Mouse (Mus musculus) embryonic facial prominence, embryonic 15.5 days (tissue): Measurements from ENCODE around the gene H6pd. TPM values are rescaled to one million over a fixed set of nuclear protein-coding genes. Genes with fewer than 3 reads are reported as not detected.

Source experiments
- ATAC-seq: fragments of 200-750 bp; cut with Nextera tagmentation; 2 replicates; pipeline ENCODE4 v1.8.0; 2017; ENCODE audit warnings: low read depth, moderate TSS enrichment; ENCODE audit not compliant: insufficient number of reproducible peaks, low FRiP score, low TSS enrichment
- H3K27ac ChIP-seq: fragments of 300-500 bp; sonication (generic); replicated peaks from 2 replicates; pipeline ENCODE4 v1.5.1; 2015; ENCODE audit warnings: mild to moderate bottlenecking, inconsistent platforms
- H3K27me3 ChIP-seq: fragments of 300-500 bp; sonication (generic); 2 replicates; pipeline ENCODE4 v1.6.1; 2015; ENCODE audit warnings: inconsistent platforms
- H3K36me3 ChIP-seq: fragments of 300-500 bp; sonication (generic); 2 replicates; pipeline ENCODE4 v1.6.1; 2015; ENCODE audit warnings: mild to moderate bottlenecking, inconsistent platforms
- H3K4me1 ChIP-seq: fragments of 300-500 bp; sonication (generic); 2 replicates; pipeline ENCODE4 v1.6.1; 2015; ENCODE audit warnings: inconsistent platforms
- H3K4me2 ChIP-seq: fragments of 300-500 bp; sonication (generic); replicated peaks from 2 replicates; pipeline ENCODE4 v1.6.1; 2015; ENCODE audit warnings: mild to moderate bottlenecking, inconsistent platforms
- H3K4me3 ChIP-seq: fragments of 300-500 bp; sonication (generic); replicated peaks from 2 replicates; pipeline ENCODE4 v1.5.1; 2015; ENCODE audit warnings: mild to moderate bottlenecking, inconsistent platforms
- H3K9ac ChIP-seq: fragments of 300-500 bp; sonication (generic); 2 replicates; pipeline ENCODE4 v1.6.1; 2015; ENCODE audit warnings: inconsistent platforms
- H3K9me3 ChIP-seq: fragments of 300-500 bp; sonication (generic); replicated peaks from 2 replicates; pipeline ENCODE4 v1.6.1; 2016; ENCODE audit warnings: inconsistent platforms
- whole genome bisulfite sequencing: fragments of 180-500 bp; shearing (Covaris S2); methylation state at CpG from one replicate; pipeline ENCODE4 v1.1.7; 2015; 5-methylcytosine and 5-hydroxymethylcytosine counted together
- polyA plus RNA-seq: library from polyadenylated mRNA; unstranded; fragments of >200 nt; fragmentation: Nextera tagmentation; extraction: Ambion mirVana; gene quantifications from 2 replicates; pipeline ENCODE4 v1.2.1, GENCODE M21; 2015

Gene H6pd
- polyA plus RNA-seq, 1 experiment from 2014 or later, result 12.1 TPM

DNA sequence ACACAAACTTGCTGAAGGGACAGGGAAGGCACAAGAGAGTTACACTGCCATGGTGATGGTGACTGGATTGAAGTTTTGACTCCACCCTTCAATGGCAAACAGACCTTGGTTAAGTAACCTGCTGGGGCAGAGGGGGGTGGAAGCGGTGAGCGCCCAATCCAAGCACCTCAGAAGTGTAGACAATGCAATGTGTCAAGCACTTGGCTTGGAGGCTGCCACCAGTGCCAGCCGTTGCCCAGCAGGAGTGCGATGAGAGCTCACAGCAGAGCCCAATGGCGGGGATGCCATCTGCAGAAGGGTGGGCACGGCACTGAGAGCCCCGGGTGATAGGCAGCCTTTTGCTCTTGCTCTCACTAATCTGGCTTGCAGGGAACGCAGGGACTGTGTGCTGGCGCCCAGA, 56.6 kb downstream of the H6pd start:
- no peak overlapping the region for H3K4me3 ChIP-seq
- no peaks in the 10 kb centered on the region for H3K36me3 ChIP-seq
- H3K9me3 ChIP-seq, result no peaks in the 10 kb centered on the region
- no peak for ATAC-seq
- H3K9ac ChIP-seq, result no peak overlapping the region
- peaks cover 50% of the 10 kb centered on the region for H3K4me1 ChIP-seq
- WGBS, result 87% methylated on average over 9 of the region's 9 CpGs
- H3K27me3 ChIP-seq, result peaks cover 8% of the 10 kb centered on the region
- no peak overlapping the region for H3K4me2 ChIP-seq
- no peak overlapping the region for H3K27ac ChIP-seq

DNA sequence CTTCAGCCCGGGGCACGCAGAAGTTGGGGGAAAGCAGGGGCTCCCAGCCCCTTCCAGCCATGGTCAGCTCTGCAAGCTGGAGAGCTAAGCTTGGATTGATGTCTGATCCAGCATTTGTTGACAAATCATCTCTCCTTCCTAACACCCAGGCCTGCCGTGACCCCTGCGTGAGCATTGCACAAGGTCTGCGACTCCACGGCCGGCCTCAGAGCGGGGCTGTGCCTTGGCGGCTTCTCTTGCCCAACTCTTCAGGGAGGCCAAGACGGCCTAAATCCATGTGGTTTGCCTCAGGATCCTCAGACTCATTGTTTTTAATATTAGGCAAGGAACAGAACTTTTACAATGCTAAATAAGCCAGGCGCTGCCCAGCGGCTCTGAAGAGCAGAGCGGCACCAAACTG, 57.6 kb downstream of the H6pd start:
- no peak overlapping the region for H3K27ac ChIP-seq
- no peak overlapping the region for H3K4me2 ChIP-seq
- no peak overlapping the region for H3K4me3 ChIP-seq
- no peak overlapping the region for H3K9ac ChIP-seq
- no peaks in the 10 kb centered on the region for H3K9me3 ChIP-seq
- H3K27me3 ChIP-seq, result peaks cover 3% of the 10 kb centered on the region
- ATAC-seq, result no peak
- WGBS, result 82% methylated on average over 13 of the region's 13 CpGs
- H3K36me3 ChIP-seq, result no peaks in the 10 kb centered on the region
- H3K4me1 ChIP-seq, result peaks cover 57% of the 10 kb centered on the region

DNA sequence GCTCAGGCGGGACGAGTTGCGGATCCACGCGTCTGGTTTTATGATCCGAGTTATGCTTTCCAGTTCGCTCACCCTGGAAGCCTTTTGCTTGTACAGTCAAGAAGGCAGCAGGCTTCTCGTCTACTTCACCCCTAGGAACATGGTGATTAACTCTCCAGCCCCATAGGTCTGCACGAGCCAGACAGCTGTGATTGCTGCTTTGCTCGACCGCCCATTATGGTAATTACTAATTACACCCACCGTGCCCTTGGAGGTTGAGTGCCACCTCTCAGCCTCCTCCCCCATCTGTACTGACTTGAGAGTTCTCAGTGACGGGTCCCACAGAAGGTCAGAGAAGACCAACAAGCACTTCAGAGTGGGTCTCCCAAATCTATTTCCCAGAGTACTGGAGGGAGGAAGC, 59.1 kb downstream of the H6pd start:
- no peak overlapping the region for H3K4me3 ChIP-seq
- ATAC-seq, result no peak
- H3K9me3 ChIP-seq, result no peaks in the 10 kb centered on the region
- H3K27ac ChIP-seq, result no peak overlapping the region
- no peak overlapping the region for H3K4me2 ChIP-seq
- no peaks in the 10 kb centered on the region for H3K36me3 ChIP-seq
- 60% methylated on average over 13 of the region's 13 CpGs for WGBS
- peaks cover 67% of the 10 kb centered on the region for H3K4me1 ChIP-seq
- H3K27me3 ChIP-seq, result no peaks in the 10 kb centered on the region; the same call in 1 of the 2 replicates
- no peak overlapping the region for H3K9ac ChIP-seq

DNA sequence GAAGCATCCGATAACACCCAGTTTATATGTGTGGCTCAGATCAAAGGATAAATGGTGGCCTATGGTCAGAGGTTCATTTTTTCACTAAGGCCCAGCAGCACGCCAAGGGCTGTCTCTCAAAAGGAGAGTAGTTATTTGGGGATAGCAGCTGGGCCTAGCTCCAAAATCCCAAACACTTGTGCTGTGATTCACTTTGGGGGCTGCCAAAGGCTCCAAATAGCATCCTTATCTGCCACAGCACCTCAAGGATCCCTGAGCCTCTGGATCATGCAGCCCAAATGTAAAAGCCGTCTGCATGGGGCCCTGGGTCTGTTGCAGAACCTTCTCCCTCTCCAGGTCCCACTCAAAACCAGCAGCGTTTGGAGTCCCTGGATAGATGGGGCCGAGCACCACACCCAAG, 60.7 kb downstream of the H6pd start:
- WGBS, result 65% methylated on average over 5 of the region's 5 CpGs
- Histone ChIP-seq H3K27me3 (no peaks in the 10 kb centered on the region; the same call in 1 of the 2 replicates), H3K9ac (no peak overlapping the region), H3K4me3 (no peak overlapping the region), H3K27ac (no peak overlapping the region), H3K4me2 (no peak overlapping the region), H3K9me3 (no peaks in the 10 kb centered on the region), H3K4me1 (peaks cover 76% of the 10 kb centered on the region), H3K36me3 (no peaks in the 10 kb centered on the region)
- no peak for ATAC-seq

DNA sequence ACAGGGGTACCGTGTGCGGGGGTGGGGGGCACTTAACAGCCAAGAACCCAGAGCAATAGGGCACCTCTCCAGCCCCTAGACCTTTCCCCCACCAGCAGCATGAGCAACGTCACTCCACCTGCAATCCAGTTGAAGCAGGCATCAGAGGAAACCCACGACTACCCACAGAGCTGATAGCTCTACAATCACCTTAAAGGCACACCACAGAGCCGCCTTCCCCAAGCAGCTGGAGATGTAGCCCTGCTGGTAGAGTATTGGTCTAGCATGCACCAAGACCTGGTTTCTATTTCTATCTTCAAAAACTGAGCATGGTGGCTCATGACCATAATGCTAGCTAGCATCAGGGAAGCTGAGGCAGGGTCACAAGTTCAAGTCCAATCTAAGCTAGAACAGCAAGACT, 61.4 kb downstream of the H6pd start:
- Histone ChIP-seq H3K4me3 (no peak overlapping the region), H3K36me3 (no peaks in the 10 kb centered on the region), H3K27me3 (no peaks in the 10 kb centered on the region; the same call in 1 of the 2 replicates), H3K27ac (no peak overlapping the region), H3K9ac (no peak overlapping the region), H3K4me1 (peaks cover 73% of the 10 kb centered on the region), H3K9me3 (no peaks in the 10 kb centered on the region), H3K4me2 (no peak overlapping the region)
- no peak for ATAC-seq
- 86% methylated on average over 5 of the region's 5 CpGs for WGBS

DNA sequence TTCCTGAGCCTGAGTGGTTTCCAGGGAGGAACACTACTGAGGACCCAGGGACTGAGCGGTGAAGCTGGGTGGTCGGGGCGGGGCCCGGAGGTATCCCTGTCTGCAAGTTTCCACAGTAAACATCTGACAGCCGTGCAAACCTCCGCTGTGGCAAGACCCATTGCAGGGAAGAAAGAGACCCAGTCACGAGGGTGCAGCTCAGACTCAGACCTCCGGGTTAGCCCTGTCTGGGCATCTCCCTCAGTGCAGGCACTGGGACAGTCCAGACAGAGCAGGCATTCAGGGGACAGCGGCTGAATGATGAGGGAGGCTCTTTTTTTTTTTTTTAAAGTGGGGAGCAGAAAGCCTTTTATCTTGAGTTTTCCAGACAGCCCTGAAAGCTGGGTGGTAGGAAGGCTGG, 63.6 kb downstream of the H6pd start:
- H3K9ac ChIP-seq, result no peak overlapping the region
- H3K4me3 ChIP-seq, result no peak overlapping the region
- H3K27me3 ChIP-seq, result no peaks in the 10 kb centered on the region
- no peak overlapping the region for H3K4me2 ChIP-seq
- peaks cover 78% of the 10 kb centered on the region for H3K4me1 ChIP-seq
- 0 out of 2 replicates have a peak, but pooled peaks have one; percentile 21 for ATAC-seq
- no peaks in the 10 kb centered on the region for H3K36me3 ChIP-seq
- WGBS, result 32% methylated on average over 9 of the region's 9 CpGs
- no peak overlapping the region for H3K27ac ChIP-seq
- H3K9me3 ChIP-seq, result no peaks in the 10 kb centered on the region

DNA sequence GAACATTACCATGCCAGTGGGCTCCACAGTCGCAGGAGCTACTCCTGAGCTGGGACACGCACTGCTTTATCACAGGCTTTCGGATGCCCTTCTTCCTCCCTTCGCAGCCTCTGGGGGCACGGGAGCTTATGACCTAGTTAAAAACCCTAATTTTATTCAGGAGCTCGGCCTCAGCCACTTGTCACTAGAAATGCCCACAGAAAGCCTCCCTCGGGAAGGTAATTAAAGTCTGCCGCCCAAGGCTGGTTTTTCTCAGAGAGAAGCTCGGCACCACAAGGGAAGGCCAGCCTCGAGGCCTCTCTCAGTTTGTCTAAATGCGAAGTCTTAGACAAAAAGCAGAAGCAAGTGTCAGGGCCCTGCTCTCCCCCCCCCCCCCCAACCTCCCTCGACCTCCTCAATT, 64.6 kb downstream of the H6pd start:
- peaks cover 77% of the 10 kb centered on the region for H3K4me1 ChIP-seq
- no peaks in the 10 kb centered on the region for H3K36me3 ChIP-seq
- ATAC-seq, result no peak
- no peak overlapping the region for H3K27ac ChIP-seq
- no peak overlapping the region for H3K4me2 ChIP-seq
- no peak overlapping the region for H3K4me3 ChIP-seq
- H3K9me3 ChIP-seq, result no peaks in the 10 kb centered on the region
- H3K27me3 ChIP-seq, result no peaks in the 10 kb centered on the region
- WGBS, result 33% methylated on average over 12 of the region's 12 CpGs
- no peak overlapping the region for H3K9ac ChIP-seq

DNA sequence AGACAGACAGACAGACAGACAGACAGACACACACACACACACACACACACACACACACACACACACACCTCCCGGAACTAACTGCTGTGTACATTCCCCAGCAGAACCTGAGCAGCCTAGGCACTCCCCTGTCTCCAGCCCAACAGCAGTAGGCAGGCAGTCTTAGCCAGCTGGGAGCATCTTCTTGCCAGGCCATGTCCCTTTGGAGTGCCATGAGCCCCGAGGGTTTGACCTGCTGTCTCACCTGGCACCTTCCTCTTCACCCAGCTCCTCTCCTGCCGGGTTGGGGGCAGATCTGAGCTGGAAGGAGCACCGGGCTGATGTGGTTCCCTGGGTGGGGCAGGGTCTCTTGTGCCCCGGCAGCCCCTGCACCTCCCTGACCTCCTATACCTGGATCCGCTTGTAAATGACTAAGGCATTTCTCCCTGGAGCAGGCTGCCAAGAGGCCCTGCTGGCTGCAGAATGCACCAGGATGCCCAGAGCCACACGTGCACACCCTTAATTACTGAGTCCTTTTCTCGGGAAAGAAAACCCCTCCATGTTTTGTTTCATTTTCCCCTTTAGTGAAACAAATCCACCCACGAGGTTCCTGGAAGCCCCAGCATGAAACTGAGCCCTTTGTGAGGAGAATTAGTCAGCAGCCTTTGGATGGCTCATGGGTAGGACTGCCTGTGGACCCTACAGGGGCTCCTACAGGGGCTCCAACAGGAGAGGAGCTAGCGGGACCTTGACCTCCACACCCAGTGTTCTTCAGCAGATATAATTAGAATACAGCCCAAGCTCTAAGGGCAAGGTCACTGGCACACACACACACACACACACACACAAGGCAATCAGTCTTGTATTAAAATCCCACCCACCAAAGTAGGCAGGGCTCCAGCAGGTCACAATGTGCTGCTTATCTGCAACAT, 65.7 kb downstream of the H6pd start:
- Histone ChIP-seq H3K4me2 (no peak overlapping the region), H3K27ac (no peak overlapping the region; the same call in 1 of the 2 replicates)

DNA sequence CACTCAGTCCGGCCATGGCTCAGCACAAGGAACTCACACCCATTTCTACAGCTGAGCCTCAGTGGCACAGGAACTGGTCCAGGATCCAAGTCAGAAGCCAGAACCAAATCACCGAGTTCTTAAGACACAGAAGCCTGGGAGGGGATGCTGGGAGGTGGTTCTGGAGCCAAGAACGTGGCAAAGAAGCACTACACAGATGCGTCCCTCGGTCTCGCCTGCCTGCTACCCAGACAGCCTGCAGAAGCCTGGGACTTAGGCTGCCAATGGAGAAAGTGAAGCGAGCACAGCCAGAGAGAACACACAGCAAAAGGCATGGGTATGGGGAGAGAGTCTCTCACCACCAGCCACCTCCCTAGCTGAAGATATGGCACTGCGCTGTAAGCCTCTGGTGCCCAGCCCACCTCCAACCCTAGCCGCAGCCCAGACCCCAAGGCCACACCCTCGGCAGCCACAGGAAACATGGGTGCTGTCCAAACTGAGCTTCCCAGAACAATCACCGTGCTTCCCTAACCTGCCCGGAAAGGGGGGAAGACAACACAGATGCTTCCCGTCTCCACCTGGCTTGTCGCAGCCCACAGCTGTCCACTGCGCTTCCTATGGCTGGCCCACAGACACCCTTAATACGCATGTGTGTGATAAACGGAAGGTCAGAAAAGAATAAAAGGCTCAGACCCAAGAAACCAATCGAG, 67.6 kb downstream of the H6pd start:
- no peaks in the 10 kb centered on the region for H3K9me3 ChIP-seq
- no peaks in the 10 kb centered on the region for H3K27me3 ChIP-seq
- H3K36me3 ChIP-seq, result no peaks in the 10 kb centered on the region
- ATAC-seq, result 0 out of 2 replicates have a peak, but pooled peaks have one; percentile 13
- H3K4me1 ChIP-seq, result peaks cover 70% of the 10 kb centered on the region
- no peak overlapping the region for H3K4me2 ChIP-seq
- WGBS, result 71% methylated on average over 18 of the region's 18 CpGs
- H3K4me3 ChIP-seq, result no peak overlapping the region
- H3K9ac ChIP-seq, result no peak overlapping the region
- no peak overlapping the region for H3K27ac ChIP-seq

More for the DNA sequence above, 65.7 kb downstream of the H6pd start:
- Histone ChIP-seq H3K27me3 (no peaks in the 10 kb centered on the region), H3K4me3 (no peak overlapping the region), H3K36me3 (no peaks in the 10 kb centered on the region), H3K4me1 (peaks cover 76% of the 10 kb centered on the region), H3K9me3 (no peaks in the 10 kb centered on the region), H3K9ac (no peak overlapping the region)
- WGBS, result 33% methylated on average over 10 of the region's 10 CpGs
- ATAC-seq, result no peak

DNA sequence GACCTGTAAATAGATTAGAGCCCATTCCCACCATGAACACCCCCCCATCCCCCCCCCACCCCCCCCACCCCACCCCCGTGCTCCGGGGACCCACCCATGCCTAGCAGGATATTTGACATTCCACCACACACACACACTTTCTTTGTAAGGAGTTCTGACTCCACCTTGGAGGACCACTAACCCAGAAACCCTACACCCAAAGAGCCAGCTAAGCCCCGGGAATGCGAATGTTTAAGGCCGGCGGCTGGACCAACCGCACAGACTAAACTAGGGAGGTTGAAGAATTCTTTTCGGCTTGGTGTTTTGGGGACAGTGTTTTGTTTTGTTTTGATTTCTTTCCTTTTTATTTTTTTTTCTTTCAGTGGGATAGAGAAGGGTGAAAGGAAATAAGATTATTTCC, 70.1 kb downstream of the H6pd start:
- ATAC-seq, result peak; percentile 66; the same call in 1 of the 2 replicates
- H3K4me2 ChIP-seq, result no peak overlapping the region
- H3K9ac ChIP-seq, result no peak overlapping the region
- 0 out of 2 replicates have a peak overlapping the region, but pooled peaks have one; percentile 29 for H3K27ac ChIP-seq
- no peaks in the 10 kb centered on the region for H3K27me3 ChIP-seq
- H3K4me3 ChIP-seq, result no peak overlapping the region
- H3K36me3 ChIP-seq, result no peaks in the 10 kb centered on the region
- WGBS, result 7% methylated on average over 8 of the region's 8 CpGs
- H3K4me1 ChIP-seq, result peaks cover 45% of the 10 kb centered on the region
- no peaks in the 10 kb centered on the region for H3K9me3 ChIP-seq

DNA sequence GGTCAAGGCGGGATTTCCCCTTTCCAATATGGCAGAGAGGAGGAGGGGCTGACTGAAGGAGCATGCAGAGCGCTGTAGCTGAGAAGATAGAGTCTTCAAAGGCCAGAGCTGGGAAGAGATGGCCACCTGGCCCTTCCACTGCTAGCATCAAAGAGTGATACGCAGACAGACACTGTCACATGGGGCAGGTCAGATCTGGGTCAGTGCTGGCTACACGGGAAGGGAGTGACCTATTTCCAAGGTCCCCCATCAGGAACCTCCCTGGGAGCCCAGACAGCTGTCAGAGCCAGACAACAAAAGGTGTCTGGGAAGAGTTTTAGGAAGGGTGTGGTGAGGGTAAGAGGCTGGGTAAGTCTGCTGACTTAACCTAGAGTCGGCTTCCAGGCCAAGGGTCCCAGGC, 71.9 kb downstream of the H6pd start:
- no peak overlapping the region for H3K9ac ChIP-seq
- no peak overlapping the region for H3K4me2 ChIP-seq
- no peak overlapping the region for H3K4me3 ChIP-seq
- no peak for ATAC-seq
- no peaks in the 10 kb centered on the region for H3K9me3 ChIP-seq
- no peaks in the 10 kb centered on the region for H3K36me3 ChIP-seq
- no peak overlapping the region for H3K27ac ChIP-seq
- no peaks in the 10 kb centered on the region for H3K27me3 ChIP-seq
- H3K4me1 ChIP-seq, result peaks cover 35% of the 10 kb centered on the region
- 67% methylated on average over 5 of the region's 5 CpGs for WGBS
